Mouse (Mus musculus) intestine, embryonic 14.5 days (tissue): ENCODE measurements around the gene Arl6ip5. TPM values are rescaled to one million over a fixed set of nuclear protein-coding genes. Genes with fewer than 3 reads are reported as not detected.

ENCODE experiments used
- ATAC-seq: fragments of 200-750 bp; cut with Nextera tagmentation; replicated peaks from 2 replicates; pipeline ENCODE4 v1.8.0; 2017; ENCODE audit warnings: low read depth, moderate number of reproducible peaks, moderate TSS enrichment, moderate library complexity; ENCODE audit not compliant: low FRiP score, low TSS enrichment
- DNase-seq: peaks from one replicate; pipeline ENCODE4 v3.0.0-alpha.2; 2018; ENCODE audit warnings: low spot score
- H3K27ac ChIP-seq: fragments of 300-500 bp; sonication (generic); 2 replicates; pipeline ENCODE4 v1.5.1; 2014; ENCODE audit warnings: low read depth, mild to moderate bottlenecking, control low read depth
- H3K27me3 ChIP-seq: fragments of 300-500 bp; sonication (generic); replicated peaks from 2 replicates; pipeline ENCODE4 v1.6.1; 2014; ENCODE audit warnings: low read length, control low read depth; ENCODE audit not compliant: control insufficient read depth, insufficient read depth
- H3K36me3 ChIP-seq: fragments of 300-500 bp; sonication (generic); 2 replicates; pipeline ENCODE4 v1.6.1; 2014; ENCODE audit warnings: low read length, control low read depth; ENCODE audit not compliant: control insufficient read depth, insufficient read depth
- H3K4me1 ChIP-seq: fragments of 300-500 bp; sonication (generic); replicated peaks from 2 replicates; pipeline ENCODE4 v1.6.1; 2014; ENCODE audit warnings: low read length, control low read depth, mixed read lengths; ENCODE audit not compliant: control insufficient read depth, insufficient read depth
- H3K4me2 ChIP-seq: fragments of 300-500 bp; sonication (generic); 2 replicates; pipeline ENCODE4 v1.6.1; 2014; ENCODE audit warnings: low read length
- H3K4me3 ChIP-seq: fragments of 300-500 bp; sonication (generic); 2 replicates; pipeline ENCODE4 v1.5.1; 2014; ENCODE audit warnings: low read depth, low read length, control low read depth, mixed read lengths
- H3K9ac ChIP-seq: fragments of 300-500 bp; sonication (generic); 2 replicates; pipeline ENCODE4 v1.6.1; 2014; ENCODE audit warnings: mild to moderate bottlenecking, low read length
- H3K9me3 ChIP-seq: fragments of 300-500 bp; sonication (generic); 2 replicates; pipeline ENCODE4 v1.6.1; 2016; ENCODE audit warnings: low read length, control low read depth; ENCODE audit not compliant: control insufficient read depth
- WGBS: fragments of 180-500 bp; shearing (Covaris S2); extraction: QIAGEN DNeasy Blood & Tissue Kit; methylation state at CpG from one replicate; pipeline ENCODE4 v1.1.7; 2014; 5-methylcytosine and 5-hydroxymethylcytosine counted together
- polyA plus RNA-seq: library from polyadenylated mRNA; unstranded; fragments of >200 nt; fragmentation: Nextera tagmentation; extraction: Ambion mirVana; gene quantifications from 2 replicates; pipeline ENCODE4 v1.2.1, GENCODE M21; 2014

The Arl6ip5 gene
- polyA plus RNA-seq: 33.1 and 35.0 TPM in 2 replicates

- peak within 1 kb of the TSS; percentile 57 for H3K9ac ChIP-seq
- H3K36me3 ChIP-seq: no peaks in the 10 kb centered on the region; the same call in 1 of the 2 replicates
- 0 out of 2 replicates have a peak within 1 kb of the TSS, but pooled peaks have one; percentile 2 for H3K27ac ChIP-seq
- H3K27me3 ChIP-seq: no peaks in the 10 kb centered on the region
- peak within 1 kb of the TSS; percentile 69 for H3K4me3 ChIP-seq
- H3K4me1 ChIP-seq: peaks cover 11% of the 10 kb centered on the region
- H3K9me3 ChIP-seq: no peaks in the 10 kb centered on the region
- WGBS: 11% methylated on average over 32 of the region's 32 CpGs
- H3K4me2 ChIP-seq: peak within 1 kb of the TSS; percentile 78
- ATAC-seq: peak; percentile 76
- peak; percentile 91 for DNase-seq
Observed at GRCm38 (mm10) chr6:97210191-97210961, at the start of gene Arl6ip5. Gene Arl6ip5, plus strand, starts transcription at chr6:97210689.

GRCm38 (mm10) chr6:97175716-97176115 lies 34.8 kb upstream of the Arl6ip5 start:
- H3K9me3 ChIP-seq: no peaks in the 10 kb centered on the region
- 79% methylated on average over 11 of the region's 11 CpGs for WGBS
- no peaks in the 10 kb centered on the region for H3K27me3 ChIP-seq
- no peak overlapping the region for H3K4me3 ChIP-seq
- ATAC-seq (no peak), DNase-seq (no peak)
- H3K4me2 ChIP-seq: no peak overlapping the region
- H3K4me1 ChIP-seq: peaks cover 16% of the 10 kb centered on the region
- H3K27ac ChIP-seq: no peak overlapping the region
- no peak overlapping the region for H3K9ac ChIP-seq
- H3K36me3 ChIP-seq: peaks cover 42% of the 10 kb centered on the region

DNA sequence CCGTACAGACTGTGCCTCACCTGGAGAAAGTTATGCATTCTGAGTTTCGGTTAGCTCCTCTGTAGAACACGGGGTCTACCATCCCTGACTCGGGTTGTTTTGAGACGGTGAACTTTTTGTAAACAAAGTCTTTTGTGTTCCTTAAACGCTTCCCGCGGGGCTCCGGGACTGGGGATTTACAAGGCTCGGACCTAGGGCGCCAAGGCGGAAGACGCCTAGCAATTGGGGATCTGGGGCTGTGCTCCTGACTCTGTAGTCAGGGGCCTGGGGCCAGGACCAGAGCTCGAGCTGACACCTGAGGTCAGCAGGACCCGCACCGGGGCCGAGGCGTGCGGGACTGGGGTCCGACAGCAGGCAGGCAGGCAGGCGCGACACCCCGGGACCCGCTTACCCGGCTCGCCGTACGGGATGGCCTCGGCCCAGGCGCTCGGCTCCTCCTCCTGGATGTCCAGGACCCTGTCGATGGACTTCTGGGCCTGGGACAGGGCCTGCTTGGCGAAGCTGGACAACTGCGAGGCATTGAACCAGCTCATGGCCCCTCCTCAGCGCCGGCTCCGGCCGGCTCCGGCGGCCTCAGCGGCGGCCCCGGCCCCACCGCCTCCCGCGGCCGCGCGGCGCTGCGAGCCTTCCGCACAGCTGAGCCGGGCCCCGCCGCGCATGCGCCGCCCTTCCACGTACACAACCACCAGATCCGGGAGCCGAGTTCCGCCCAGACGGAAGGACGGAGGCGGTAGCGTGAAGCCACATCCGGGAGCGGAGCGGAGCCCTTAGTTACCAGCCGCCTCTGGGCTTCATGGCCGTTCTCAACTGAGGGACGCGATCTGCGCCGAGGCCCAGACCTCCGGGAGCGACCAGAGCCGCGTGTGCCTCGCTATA lies 31.8 kb upstream of the Arl6ip5 start, which contains the start of gene Tmf1:
Tmf1 (minus strand) TSS at position 632 of the 876 bp plus-strand sequence.
- ATAC-seq (peak; percentile 97), DNase-seq (peak; percentile 94)
- H3K4me1 ChIP-seq: peaks cover 16% of the 10 kb centered on the region
- WGBS: under 1% methylated on average over 68 of the region's 80 CpGs
- H3K4me3 ChIP-seq: peak within 1 kb of the TSS; percentile 91
- H3K4me2 ChIP-seq: peak within 1 kb of the TSS; percentile 87
- H3K27ac ChIP-seq: peak within 1 kb of the TSS; percentile 91
- H3K9me3 ChIP-seq: no peaks in the 10 kb centered on the region
- no peaks in the 10 kb centered on the region for H3K27me3 ChIP-seq
- peak within 1 kb of the TSS; percentile 93 for H3K9ac ChIP-seq
- H3K36me3 ChIP-seq: peaks cover 20% of the 10 kb centered on the region

DNA sequence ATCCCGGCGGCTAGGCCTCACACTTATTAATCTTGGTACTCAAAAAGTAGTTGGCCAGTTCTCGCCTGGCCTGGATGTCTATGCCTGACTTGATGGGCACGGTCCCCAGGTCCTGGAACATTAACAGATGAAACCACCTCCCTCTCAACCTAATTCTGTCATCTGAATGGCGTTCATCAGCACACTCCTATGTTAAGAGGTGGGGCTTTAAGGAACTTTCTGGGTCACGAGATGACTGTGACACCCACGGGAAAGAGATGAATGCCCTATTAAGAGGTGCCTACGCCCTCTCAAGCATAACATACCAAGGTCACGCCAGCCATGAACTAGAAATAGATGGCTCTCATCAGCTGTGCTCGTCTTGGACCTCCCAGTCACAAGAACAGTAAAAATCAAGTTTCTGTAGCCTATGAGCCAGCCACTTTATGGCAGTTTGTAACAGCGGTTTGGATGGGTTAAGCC lies 31.1 kb upstream of the Arl6ip5 start:
- Histone ChIP-seq H3K9me3 (no peaks in the 10 kb centered on the region), H3K27ac (peak overlapping the region; percentile 91), H3K36me3 (peaks cover 23% of the 10 kb centered on the region), H3K4me1 (peaks cover 16% of the 10 kb centered on the region), H3K9ac (peak overlapping the region; percentile 93), H3K4me3 (peak overlapping the region; percentile 91), H3K4me2 (peak overlapping the region; percentile 87), H3K27me3 (no peaks in the 10 kb centered on the region)
- ATAC-seq: peak; percentile 70; the same call in 1 of the 2 replicates
- 7% methylated on average over 11 of the region's 11 CpGs for WGBS
- no peak for DNase-seq

GRCm38 (mm10) chr6:97200437-97200836 lies 10.1 kb upstream of the Arl6ip5 start:
- no peak overlapping the region for H3K4me2 ChIP-seq
- H3K9ac ChIP-seq: no peak overlapping the region
- H3K4me1 ChIP-seq: peaks cover 5% of the 10 kb centered on the region; the same call in 1 of the 2 replicates
- no peak overlapping the region for H3K27ac ChIP-seq
- no peak overlapping the region for H3K4me3 ChIP-seq
- DNase-seq: no peak
- H3K9me3 ChIP-seq: no peaks in the 10 kb centered on the region
- H3K36me3 ChIP-seq: peaks cover 48% of the 10 kb centered on the region
- WGBS: 69% methylated on average over 3 of the region's 3 CpGs
- no peaks in the 10 kb centered on the region for H3K27me3 ChIP-seq
- ATAC-seq: no peak

DNA sequence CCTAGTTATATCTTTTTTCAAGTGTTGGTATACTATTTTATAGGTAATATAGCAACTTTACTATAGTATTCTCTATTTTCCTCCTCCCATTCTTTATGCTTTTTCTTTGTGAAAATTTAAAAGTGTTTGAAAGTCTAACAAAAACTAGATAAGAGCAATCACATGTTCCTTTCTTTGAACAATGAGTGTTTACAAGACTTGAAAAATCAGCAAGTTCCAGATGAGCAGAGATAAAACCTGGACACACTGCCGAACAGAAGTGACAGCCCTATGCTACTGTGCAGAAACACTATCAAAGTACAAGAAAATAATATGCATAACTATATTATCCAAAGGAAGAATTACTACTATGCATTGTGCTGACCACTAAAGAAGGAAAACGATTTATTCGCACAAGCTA lies 8.0 kb upstream of the Arl6ip5 start:
- Histone ChIP-seq H3K4me3 (no peak overlapping the region), H3K9me3 (no peaks in the 10 kb centered on the region), H3K27me3 (no peaks in the 10 kb centered on the region), H3K9ac (no peak overlapping the region), H3K4me2 (no peak overlapping the region), H3K36me3 (peaks cover 28% of the 10 kb centered on the region), H3K27ac (no peak overlapping the region), H3K4me1 (peaks cover 5% of the 10 kb centered on the region; the same call in 1 of the 2 replicates)
- ATAC-seq (no peak), DNase-seq (no peak)
- WGBS: 74% methylated on average over 3 of the region's 3 CpGs

DNA sequence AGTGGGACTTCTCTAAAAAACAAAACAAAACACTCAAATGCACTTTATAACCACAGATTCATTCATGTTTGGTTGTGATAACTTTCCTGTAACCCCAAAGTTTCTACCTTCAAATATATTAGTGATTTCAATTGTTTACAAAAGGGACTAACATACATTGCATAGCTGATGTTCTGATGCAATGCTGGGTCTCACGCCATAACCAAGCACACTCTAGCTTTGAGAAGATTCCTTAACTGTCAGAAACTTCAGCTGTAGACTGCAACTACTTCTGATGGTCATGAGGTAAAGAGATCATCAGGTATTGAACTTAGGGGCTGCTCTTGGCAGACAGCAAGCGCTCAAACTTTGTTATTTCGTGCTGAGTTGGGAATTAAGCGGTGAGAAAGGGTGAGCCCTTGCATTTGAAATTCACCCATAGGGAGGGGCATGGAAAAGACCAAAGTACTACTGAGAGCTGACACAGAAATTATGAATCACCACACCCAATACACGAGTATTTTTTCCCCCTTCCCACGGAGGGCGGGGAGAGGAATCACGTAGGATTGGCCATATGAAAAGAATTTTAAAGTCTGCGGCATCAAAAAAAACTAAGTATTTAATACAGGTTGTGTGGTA lies 6.1 kb upstream of the Arl6ip5 start:
- ATAC-seq: no peak
- H3K4me1 ChIP-seq: peaks cover 8% of the 10 kb centered on the region; the same call in 1 of the 2 replicates
- peaks cover 14% of the 10 kb centered on the region for H3K36me3 ChIP-seq
- DNase-seq: no peak
- 9% methylated on average over 9 of the region's 9 CpGs for WGBS
- peak overlapping the region; percentile 98 for H3K4me3 ChIP-seq
- no peak overlapping the region for H3K27ac ChIP-seq
- peak overlapping the region; percentile 60 for H3K4me2 ChIP-seq
- no peaks in the 10 kb centered on the region for H3K9me3 ChIP-seq
- peak overlapping the region; percentile 96 for H3K9ac ChIP-seq
- H3K27me3 ChIP-seq: no peaks in the 10 kb centered on the region

GRCm38 (mm10) chr6:97204952-97205351 lies 5.5 kb upstream of the Arl6ip5 start:
- Histone ChIP-seq H3K4me3 (peak overlapping the region; percentile 98), H3K4me2 (peak overlapping the region; percentile 60), H3K9ac (peak overlapping the region; percentile 96), H3K27me3 (no peaks in the 10 kb centered on the region), H3K36me3 (peaks cover 14% of the 10 kb centered on the region), H3K4me1 (peaks cover 9% of the 10 kb centered on the region; the same call in 1 of the 2 replicates), H3K9me3 (no peaks in the 10 kb centered on the region), H3K27ac (peak overlapping the region; percentile 86)
- WGBS: under 1% methylated on average over 15 of the region's 16 CpGs
- ATAC-seq (peak; percentile 68), DNase-seq (peak; percentile 75)
